Mouse (Mus musculus): ENCODE data around the gene Tmem26. TPM values are rescaled to one million over a fixed set of nuclear protein-coding genes. Genes with fewer than 3 reads are reported as not detected.

The Tmem26 gene
- polyA plus RNA-seq, 1 experiment = 0.31 TPM

GRCm38 (mm10) chr10:68705471-68706036 is 17.9 kb upstream of the Tmem26 start:
- DNase-seq = no peak
- Histone ChIP-seq H3K27ac (ENCODE audit: insufficient read depth, low read length) (no peak overlapping the region), H3K27me3 (ENCODE audit: control insufficient read depth, insufficient read depth, low read length) (no peaks in the 10 kb centered on the region), H3K4me1 (ENCODE audit: control insufficient read depth, insufficient read depth, low read length) (no peaks in the 10 kb centered on the region), H3K4me3 (replicated peaks; ENCODE audit: insufficient read depth, low read depth, low read length) (no peak overlapping the region)
- TF ChIP-seq POLR2A (IDR thresholded peaks at IDR 0.05; ENCODE audit: borderline replicate concordance, insufficient read depth, low read length) (no peak), CTCF (IDR thresholded peaks at IDR 0.05; ENCODE audit: borderline replicate concordance, insufficient read depth, low read depth, low read length) (no peak)
- WGBS = 81% methylated on average over 4 of the region's 4 CpGs

GRCm38 (mm10) chr10:68707014-68707852 is 16.2 kb upstream of the Tmem26 start:
- WGBS = 72% methylated on average over 3 of the region's 3 CpGs
- Histone ChIP-seq H3K4me3 (replicated peaks; ENCODE audit: insufficient read depth, low read depth, low read length) (no peak overlapping the region), H3K4me1 (ENCODE audit: control insufficient read depth, insufficient read depth, low read length) (no peaks in the 10 kb centered on the region), H3K27ac (ENCODE audit: insufficient read depth, low read length) (no peak overlapping the region), H3K27me3 (ENCODE audit: control insufficient read depth, insufficient read depth, low read length) (no peaks in the 10 kb centered on the region)
- DNase-seq = no peak
- TF ChIP-seq CTCF (IDR thresholded peaks at IDR 0.05; ENCODE audit: borderline replicate concordance, insufficient read depth, low read depth, low read length) (no peak), POLR2A (IDR thresholded peaks at IDR 0.05; ENCODE audit: borderline replicate concordance, insufficient read depth, low read length) (no peak)

- H3K4me1 ChIP-seq (ENCODE audit: control insufficient read depth, insufficient read depth, low read length) = no peaks in the 10 kb centered on the region
- DNase-seq = no peak
- no peak overlapping the region for H3K27ac ChIP-seq (ENCODE audit: insufficient read depth, low read length)
- WGBS = 84% methylated on average over 2 of the region's 2 CpGs
- H3K27me3 ChIP-seq (ENCODE audit: control insufficient read depth, insufficient read depth, low read length) = no peaks in the 10 kb centered on the region
- TF ChIP-seq CTCF (IDR thresholded peaks at IDR 0.05; ENCODE audit: borderline replicate concordance, insufficient read depth, low read depth, low read length) (no peak), POLR2A (IDR thresholded peaks at IDR 0.05; ENCODE audit: borderline replicate concordance, insufficient read depth, low read length) (no peak)
- no peak overlapping the region for H3K4me3 ChIP-seq (replicated peaks; ENCODE audit: insufficient read depth, low read depth, low read length)
Measured at GRCm38 (mm10) chr10:68712926-68713325, 10.5 kb upstream of the Tmem26 start.

GRCm38 (mm10) chr10:68714302-68714701 is 9.1 kb upstream of the Tmem26 start:
- no peak overlapping the region for H3K27ac ChIP-seq (ENCODE audit: insufficient read depth, low read length)
- DNase-seq = no peak
- no peak overlapping the region for H3K4me3 ChIP-seq (replicated peaks; ENCODE audit: insufficient read depth, low read depth, low read length)
- H3K4me1 ChIP-seq (ENCODE audit: control insufficient read depth, insufficient read depth, low read length) = no peaks in the 10 kb centered on the region
- TF ChIP-seq CTCF (IDR thresholded peaks at IDR 0.05; ENCODE audit: borderline replicate concordance, insufficient read depth, low read depth, low read length) (no peak), POLR2A (IDR thresholded peaks at IDR 0.05; ENCODE audit: borderline replicate concordance, insufficient read depth, low read length) (no peak)
- WGBS = 75% methylated on average over 3 of the region's 3 CpGs
- no peaks in the 10 kb centered on the region for H3K27me3 ChIP-seq (ENCODE audit: control insufficient read depth, insufficient read depth, low read length)

GRCm38 (mm10) chr10:68715396-68715795 is 8.1 kb upstream of the Tmem26 start:
- WGBS = 87% methylated on average over 3 of the region's 3 CpGs
- Histone ChIP-seq H3K27me3 (ENCODE audit: control insufficient read depth, insufficient read depth, low read length) (no peaks in the 10 kb centered on the region), H3K4me1 (ENCODE audit: control insufficient read depth, insufficient read depth, low read length) (no peaks in the 10 kb centered on the region), H3K27ac (ENCODE audit: insufficient read depth, low read length) (no peak overlapping the region), H3K4me3 (replicated peaks; ENCODE audit: insufficient read depth, low read depth, low read length) (no peak overlapping the region)
- TF ChIP-seq POLR2A (IDR thresholded peaks at IDR 0.05; ENCODE audit: borderline replicate concordance, insufficient read depth, low read length) = no peak
- no peak for TF ChIP-seq CTCF (IDR thresholded peaks at IDR 0.05; ENCODE audit: borderline replicate concordance, insufficient read depth, low read depth, low read length)
- DNase-seq = no peak

- DNase-seq = no peak
- no peak for TF ChIP-seq CTCF (IDR thresholded peaks at IDR 0.05; ENCODE audit: borderline replicate concordance, insufficient read depth, low read depth, low read length)
- no peak for TF ChIP-seq POLR2A (IDR thresholded peaks at IDR 0.05; ENCODE audit: borderline replicate concordance, insufficient read depth, low read length)
- WGBS = 79% methylated on average over 3 of the region's 3 CpGs
- no peaks in the 10 kb centered on the region; the same call in 1 of the 2 replicates for H3K27me3 ChIP-seq (ENCODE audit: control insufficient read depth, insufficient read depth, low read length)
- no peaks in the 10 kb centered on the region for H3K4me1 ChIP-seq (ENCODE audit: control insufficient read depth, insufficient read depth, low read length)
- H3K4me3 ChIP-seq (replicated peaks; ENCODE audit: insufficient read depth, low read depth, low read length) = no peak overlapping the region
- no peak overlapping the region for H3K27ac ChIP-seq (ENCODE audit: insufficient read depth, low read length)
Measured at GRCm38 (mm10) chr10:68718375-68718774, 5.1 kb upstream of the Tmem26 start.

GRCm38 (mm10) chr10:68720887-68721400 is 2.5 kb upstream of the Tmem26 start:
- DNase-seq = no peak
- WGBS = 37% methylated on average over 5 of the region's 5 CpGs
- H3K4me3 ChIP-seq (replicated peaks; ENCODE audit: insufficient read depth, low read depth, low read length) = no peak overlapping the region
- peaks cover 6% of the 10 kb centered on the region; the same call in 1 of the 2 replicates for H3K4me1 ChIP-seq (ENCODE audit: control insufficient read depth, insufficient read depth, low read length)
- no peak overlapping the region for H3K27ac ChIP-seq (ENCODE audit: insufficient read depth, low read length)
- no peak for TF ChIP-seq POLR2A (IDR thresholded peaks at IDR 0.05; ENCODE audit: borderline replicate concordance, insufficient read depth, low read length)
- no peak for TF ChIP-seq CTCF (IDR thresholded peaks at IDR 0.05; ENCODE audit: borderline replicate concordance, insufficient read depth, low read depth, low read length)
- no peaks in the 10 kb centered on the region; the same call in 1 of the 2 replicates for H3K27me3 ChIP-seq (ENCODE audit: control insufficient read depth, insufficient read depth, low read length)
